Mouse (Mus musculus) heart, embryonic 15.5 days (tissue): Measurements from ENCODE around the gene Hdac8. TPM values are rescaled to one million over a fixed set of nuclear protein-coding genes. Genes with fewer than 3 reads are reported as not detected.
A peak's percentile ranks its signal among the peaks of the same experiment; 100 is the strongest.

Experiments
- ATAC-seq: fragments of 200-750 bp; cut with Nextera tagmentation; replicated peaks from 2 replicates; pipeline ENCODE4 v1.8.0; 2017; ENCODE audit warnings: low read depth, moderate TSS enrichment; ENCODE audit not compliant: insufficient number of reproducible peaks, insufficient read depth, low FRiP score
- H3K27ac ChIP-seq: fragments of 300-500 bp; sonication (generic); 2 replicates; pipeline ENCODE4 v1.5.1; 2015; ENCODE audit warnings: mild to moderate bottlenecking, inconsistent platforms
- H3K27me3 ChIP-seq: fragments of 300-500 bp; sonication (generic); 2 replicates; pipeline ENCODE4 v1.6.1; 2015; ENCODE audit warnings: inconsistent platforms
- H3K36me3 ChIP-seq: fragments of 300-500 bp; sonication (generic); 2 replicates; pipeline ENCODE4 v1.6.1; 2015; ENCODE audit warnings: mild to moderate bottlenecking, inconsistent platforms
- H3K4me1 ChIP-seq: fragments of 300-500 bp; sonication (generic); replicated peaks from 2 replicates; pipeline ENCODE4 v1.6.1; 2015; ENCODE audit warnings: inconsistent platforms
- H3K4me2 ChIP-seq: fragments of 300-500 bp; sonication (generic); 2 replicates; pipeline ENCODE4 v1.6.1; 2015; ENCODE audit warnings: inconsistent platforms, mild to moderate bottlenecking, moderate library complexity
- H3K4me3 ChIP-seq: fragments of 300-500 bp; sonication (generic); 2 replicates; pipeline ENCODE4 v1.5.1; 2015; ENCODE audit warnings: mild to moderate bottlenecking, inconsistent platforms
- H3K9ac ChIP-seq: fragments of 300-500 bp; sonication (generic); 2 replicates; pipeline ENCODE4 v1.6.1; 2015; ENCODE audit warnings: mild to moderate bottlenecking, inconsistent platforms
- H3K9me3 ChIP-seq: fragments of 300-500 bp; sonication (generic); replicated peaks from 2 replicates; pipeline ENCODE4 v1.6.1; 2016; ENCODE audit warnings: inconsistent platforms
- WGBS: fragments of 180-500 bp; shearing (Covaris S2); methylation state at CpG from one replicate; pipeline ENCODE4 v1.1.7; 2015; ENCODE audit warnings: mixed read lengths; 5-methylcytosine and 5-hydroxymethylcytosine counted together
- polyA plus RNA-seq: library from polyadenylated mRNA; unstranded; fragments of >200 nt; fragmentation: Nextera tagmentation; extraction: Ambion mirVana; gene quantifications from 2 replicates; pipeline ENCODE4 v1.2.1, GENCODE M21; 2015

The Hdac8 gene
- polyA plus RNA-seq, 1 experiment from 2014 or later: 5.4 TPM

DNA sequence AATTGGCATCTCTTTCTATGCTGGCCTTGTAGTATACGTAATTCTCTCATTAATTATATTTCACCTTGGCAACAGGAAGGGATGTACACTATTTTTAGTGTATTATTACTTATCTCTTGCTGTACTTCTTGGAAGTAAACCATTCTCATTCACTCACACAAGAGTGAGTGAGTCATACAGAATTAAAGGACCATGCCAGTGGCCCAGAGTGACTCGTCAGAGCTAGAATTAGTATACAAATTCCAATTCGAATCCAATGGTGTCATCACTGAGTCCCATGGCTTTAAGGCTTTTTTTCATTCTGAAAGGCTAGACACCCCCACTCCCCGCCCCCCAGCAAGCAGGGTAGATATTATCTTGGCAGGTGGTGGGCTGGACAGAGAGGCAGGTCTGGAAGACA is 88.2 kb downstream of the Hdac8 start:
- no peak overlapping the region for H3K4me2 ChIP-seq
- no peaks in the 10 kb centered on the region for H3K36me3 ChIP-seq
- peaks cover 8% of the 10 kb centered on the region for H3K27me3 ChIP-seq
- no peak overlapping the region for H3K9ac ChIP-seq
- no peak for ATAC-seq
- WGBS: 60% methylated on average over 4 of the region's 4 CpGs
- H3K9me3 ChIP-seq: no peaks in the 10 kb centered on the region
- no peak overlapping the region for H3K27ac ChIP-seq
- H3K4me1 ChIP-seq: no peaks in the 10 kb centered on the region
- H3K4me3 ChIP-seq: no peak overlapping the region

GRCm38 (mm10) chrX:102416386-102416785 is 88.8 kb downstream of the Hdac8 start:
- Histone ChIP-seq H3K9me3 (no peaks in the 10 kb centered on the region), H3K36me3 (no peaks in the 10 kb centered on the region), H3K27me3 (peaks cover 8% of the 10 kb centered on the region), H3K4me1 (no peaks in the 10 kb centered on the region), H3K27ac (no peak overlapping the region), H3K4me3 (no peak overlapping the region), H3K9ac (no peak overlapping the region), H3K4me2 (no peak overlapping the region)
- WGBS: 43% methylated on average over 4 of the region's 4 CpGs
- no peak for ATAC-seq

- Histone ChIP-seq H3K4me3 (no peak overlapping the region), H3K36me3 (no peaks in the 10 kb centered on the region), H3K4me1 (no peaks in the 10 kb centered on the region), H3K4me2 (no peak overlapping the region), H3K27ac (no peak overlapping the region), H3K9me3 (no peaks in the 10 kb centered on the region), H3K9ac (no peak overlapping the region), H3K27me3 (no peaks in the 10 kb centered on the region)
- ATAC-seq: no peak
- WGBS: 54% methylated on average over 3 of the region's 3 CpGs
Observed at GRCm38 (mm10) chrX:102384765-102385164, 120.4 kb downstream of the Hdac8 start.

GRCm38 (mm10) chrX:102383151-102383550 is 122.0 kb downstream of the Hdac8 start:
- Histone ChIP-seq H3K9ac (no peak overlapping the region), H3K4me1 (no peaks in the 10 kb centered on the region), H3K4me2 (no peak overlapping the region), H3K27ac (no peak overlapping the region), H3K27me3 (no peaks in the 10 kb centered on the region), H3K36me3 (no peaks in the 10 kb centered on the region), H3K9me3 (no peaks in the 10 kb centered on the region), H3K4me3 (no peak overlapping the region)
- 55% methylated on average over 7 of the region's 7 CpGs for WGBS
- ATAC-seq: no peak

DNA sequence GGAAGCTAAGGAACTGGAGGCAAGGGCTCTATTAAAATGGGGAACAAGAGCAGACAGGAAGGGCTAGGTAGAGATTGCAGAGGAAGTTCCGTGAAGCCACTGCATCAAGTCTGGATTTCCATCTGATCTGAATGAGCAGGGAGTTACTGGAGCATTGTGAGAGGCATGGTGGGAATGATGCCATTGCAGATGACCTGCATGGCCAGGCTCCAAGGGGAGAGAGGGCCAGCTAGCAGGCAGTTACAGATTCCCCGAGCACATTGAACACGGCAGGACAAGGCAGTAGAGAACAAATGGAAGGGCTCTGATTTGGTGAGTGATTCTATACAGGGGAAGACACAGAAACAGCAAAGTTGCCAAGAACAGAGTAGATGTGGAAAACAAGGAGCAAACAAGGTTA is 138.6 kb downstream of the Hdac8 start:
- ATAC-seq: no peak
- WGBS: 67% methylated on average over 3 of the region's 3 CpGs
- Histone ChIP-seq H3K36me3 (no peaks in the 10 kb centered on the region), H3K27ac (no peak overlapping the region), H3K9me3 (no peaks in the 10 kb centered on the region), H3K4me2 (no peak overlapping the region), H3K4me1 (no peaks in the 10 kb centered on the region), H3K27me3 (no peaks in the 10 kb centered on the region), H3K4me3 (no peak overlapping the region), H3K9ac (no peak overlapping the region)

DNA sequence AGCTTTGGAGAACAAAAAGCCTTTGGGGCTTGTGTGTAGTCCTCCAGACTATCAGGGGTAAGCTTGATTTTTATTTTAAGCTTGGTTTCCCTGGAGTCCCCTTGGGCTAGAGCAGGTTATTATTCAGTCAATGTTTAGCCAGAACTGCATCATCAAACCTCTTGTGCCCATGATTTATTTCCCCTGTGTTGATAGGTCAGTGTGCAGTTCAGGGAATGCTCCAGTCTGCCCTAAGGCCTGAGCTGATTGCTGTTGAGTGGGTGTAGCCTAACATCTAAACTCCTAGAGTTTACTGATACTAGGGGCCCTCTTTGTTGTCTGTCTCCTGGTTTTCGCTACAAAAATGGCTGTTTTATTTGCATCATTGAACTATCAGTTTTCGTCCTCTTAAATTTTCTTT is 142.9 kb downstream of the Hdac8 start:
- H3K9ac ChIP-seq: no peak overlapping the region
- no peaks in the 10 kb centered on the region for H3K9me3 ChIP-seq
- no peak overlapping the region for H3K27ac ChIP-seq
- H3K4me2 ChIP-seq: no peak overlapping the region
- no peaks in the 10 kb centered on the region for H3K27me3 ChIP-seq
- H3K36me3 ChIP-seq: no peaks in the 10 kb centered on the region
- H3K4me1 ChIP-seq: no peaks in the 10 kb centered on the region
- ATAC-seq: no peak
- 88% methylated on average over 2 of the region's 2 CpGs for WGBS
- no peak overlapping the region for H3K4me3 ChIP-seq

- H3K4me3 ChIP-seq: no peak overlapping the region
- H3K27me3 ChIP-seq: no peaks in the 10 kb centered on the region
- peaks cover 13% of the 10 kb centered on the region for H3K4me1 ChIP-seq
- WGBS: 81% methylated on average over 3 of the region's 3 CpGs
- ATAC-seq: no peak
- no peak overlapping the region for H3K27ac ChIP-seq
- no peaks in the 10 kb centered on the region for H3K36me3 ChIP-seq
- no peak overlapping the region for H3K4me2 ChIP-seq
- no peak overlapping the region for H3K9ac ChIP-seq
- no peaks in the 10 kb centered on the region for H3K9me3 ChIP-seq
Observed at GRCm38 (mm10) chrX:102353412-102353811, 151.7 kb downstream of the Hdac8 start.

- no peak; the same call in 1 of the 2 replicates for ATAC-seq
- H3K4me2 ChIP-seq: no peak overlapping the region
- no peaks in the 10 kb centered on the region for H3K9me3 ChIP-seq
- H3K4me1 ChIP-seq: peaks cover 13% of the 10 kb centered on the region
- H3K27ac ChIP-seq: peak overlapping the region; percentile 62
- H3K27me3 ChIP-seq: no peaks in the 10 kb centered on the region
- no peak overlapping the region for H3K9ac ChIP-seq
- H3K4me3 ChIP-seq: no peak overlapping the region
- no peaks in the 10 kb centered on the region for H3K36me3 ChIP-seq
- WGBS: 58% methylated on average over 14 of the region's 14 CpGs
Observed at GRCm38 (mm10) chrX:102349843-102350731, 155.1 kb downstream of the Hdac8 start.

DNA sequence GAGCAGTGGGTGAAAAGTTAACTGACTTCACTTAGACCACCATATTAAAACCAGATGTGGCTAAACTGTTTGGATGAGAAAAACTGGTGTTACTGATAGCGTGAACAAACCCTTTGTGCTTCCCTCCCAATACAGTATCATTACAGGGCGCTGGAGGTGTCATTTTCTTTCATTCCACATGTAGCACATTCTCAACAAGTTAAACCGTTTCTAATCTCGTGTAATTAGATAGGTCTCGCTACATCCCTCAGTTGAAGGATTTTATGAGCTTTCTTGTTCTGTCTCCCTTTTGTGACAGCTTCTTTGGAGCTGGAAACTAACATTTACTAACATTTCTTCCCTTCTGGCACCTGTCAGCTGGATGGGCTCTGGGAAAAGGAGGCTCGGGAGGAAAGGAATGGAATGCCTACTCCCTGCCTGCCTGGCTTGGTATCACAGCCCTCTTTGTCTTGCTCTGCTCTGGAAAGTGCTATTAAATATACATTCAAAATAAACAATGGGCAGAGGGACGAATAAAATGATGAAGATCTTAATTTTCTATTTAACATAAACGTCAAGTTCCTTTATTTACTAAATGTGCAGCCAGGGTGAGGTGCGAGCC is 156.2 kb downstream of the Hdac8 start:
- Histone ChIP-seq H3K4me2 (no peak overlapping the region), H3K4me1 (peaks cover 13% of the 10 kb centered on the region), H3K9me3 (no peaks in the 10 kb centered on the region), H3K9ac (no peak overlapping the region), H3K27me3 (no peaks in the 10 kb centered on the region), H3K36me3 (no peaks in the 10 kb centered on the region), H3K4me3 (no peak overlapping the region), H3K27ac (peak overlapping the region; percentile 62; the same call in 1 of the 2 replicates)
- no peak for ATAC-seq
- WGBS: 37% methylated on average over 9 of the region's 9 CpGs

DNA sequence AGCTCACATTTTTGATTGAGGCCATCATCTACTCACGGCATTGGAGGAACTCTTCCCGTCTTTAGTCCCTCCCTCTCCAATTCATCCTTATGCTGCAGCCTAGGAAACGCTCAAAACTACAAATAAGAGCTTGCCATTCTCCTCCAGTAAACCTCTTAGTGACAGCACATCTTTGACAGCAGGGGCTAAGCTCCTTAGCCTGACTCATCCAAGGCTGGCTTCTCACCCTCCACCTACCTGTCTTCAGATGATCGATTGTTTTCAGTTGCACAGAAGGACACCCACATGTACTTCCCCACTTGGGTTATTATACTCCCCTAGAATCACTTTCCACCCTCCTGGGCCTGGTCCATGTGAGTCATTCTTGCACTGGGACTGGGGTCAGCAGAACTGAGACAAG is 163.5 kb downstream of the Hdac8 start:
- Histone ChIP-seq H3K4me2 (no peak overlapping the region), H3K27me3 (peaks cover 7% of the 10 kb centered on the region; the same call in 1 of the 2 replicates), H3K27ac (no peak overlapping the region), H3K9me3 (no peaks in the 10 kb centered on the region), H3K36me3 (no peaks in the 10 kb centered on the region), H3K9ac (no peak overlapping the region), H3K4me1 (peaks cover 5% of the 10 kb centered on the region; the same call in 1 of the 2 replicates), H3K4me3 (no peak overlapping the region)
- no peak for ATAC-seq
- 73% methylated on average over 4 of the region's 4 CpGs for WGBS

GRCm38 (mm10) chrX:102339396-102340155 is 165.6 kb downstream of the Hdac8 start:
- ATAC-seq: peak; percentile 50

More at GRCm38 (mm10) chrX:102339396-102340155, 165.6 kb downstream of the Hdac8 start:
- H3K4me1 ChIP-seq: peaks cover 5% of the 10 kb centered on the region; the same call in 1 of the 2 replicates
- WGBS: 34% methylated on average over 8 of the region's 8 CpGs
- H3K9ac ChIP-seq: no peak overlapping the region
- H3K27me3 ChIP-seq: peaks cover 7% of the 10 kb centered on the region; the same call in 1 of the 2 replicates
- H3K36me3 ChIP-seq: no peaks in the 10 kb centered on the region
- H3K27ac ChIP-seq: peak overlapping the region; percentile 45
- no peaks in the 10 kb centered on the region for H3K9me3 ChIP-seq
- H3K4me2 ChIP-seq: no peak overlapping the region
- H3K4me3 ChIP-seq: no peak overlapping the region
